Mouse (Mus musculus) neural tube, embryonic 14.5 days (tissue): ENCODE data around the gene Gm21761. TPM values are rescaled to one million over a fixed set of nuclear protein-coding genes. Genes with fewer than 3 reads are reported as not detected.

ENCODE experiments used
- polyA plus RNA-seq: library from polyadenylated mRNA; unstranded; fragments of >200 nt; fragmentation: Nextera tagmentation; extraction: Ambion mirVana; gene quantifications from 2 replicates; pipeline ENCODE4 v1.2.1, GENCODE M21; 2014

The Gm21761 gene
- polyA plus RNA-seq, 1 experiment from 2014 or later = not detected

Other genes starting within 250 kb of the Gm21761 start
- gene Hmgcs1, start 238.9 kb downstream of the Gm21761 start, polyA plus RNA-seq = 506 and 536 TPM in 2 replicates
- gene Nim1k, start 173.4 kb downstream of the Gm21761 start, polyA plus RNA-seq = 5.3 and 5.9 TPM in 2 replicates
- gene Zfp131, start 138.4 kb downstream of the Gm21761 start, polyA plus RNA-seq = 38.4 and 38.7 TPM in 2 replicates
- not detected in 2 replicates for gene AF067063, start 99.1 kb downstream of the Gm21761 start, polyA plus RNA-seq
- not detected in 2 replicates for gene D13Ertd608e, start 93.3 kb downstream of the Gm21761 start, polyA plus RNA-seq
- not detected in 2 replicates for gene Tcstv1, start 34.5 kb downstream of the Gm21761 start, polyA plus RNA-seq
- not detected in 2 replicates for gene B020031M17Rik, start 21.5 kb upstream of the Gm21761 start, polyA plus RNA-seq
- not detected in 2 replicates for gene Gm36079, start 97.7 kb upstream of the Gm21761 start, polyA plus RNA-seq
- gene Gm21188, start 122.9 kb upstream of the Gm21761 start, polyA plus RNA-seq = not detected in 2 replicates
- gene Gm20767, start 211.0 kb upstream of the Gm21761 start, polyA plus RNA-seq = not detected in 2 replicates
- not detected in 2 replicates for gene Gm21818, start 243.2 kb upstream of the Gm21761 start, polyA plus RNA-seq